Mouse (Mus musculus) kidney, postnatal 14 days (tissue): ENCODE results near the gene Ghrl.
"Not testable (repeated sequence)": the region's sequence is repeated elsewhere in the genome, so short reads cannot be mapped to it uniquely, and the experiment has no call there.

Experiments used
- DNase-seq: peaks from one replicate; pipeline ENCODE4 v3.0.0; 2022; ENCODE audit warnings: mixed read lengths

The Ghrl gene

DNA sequence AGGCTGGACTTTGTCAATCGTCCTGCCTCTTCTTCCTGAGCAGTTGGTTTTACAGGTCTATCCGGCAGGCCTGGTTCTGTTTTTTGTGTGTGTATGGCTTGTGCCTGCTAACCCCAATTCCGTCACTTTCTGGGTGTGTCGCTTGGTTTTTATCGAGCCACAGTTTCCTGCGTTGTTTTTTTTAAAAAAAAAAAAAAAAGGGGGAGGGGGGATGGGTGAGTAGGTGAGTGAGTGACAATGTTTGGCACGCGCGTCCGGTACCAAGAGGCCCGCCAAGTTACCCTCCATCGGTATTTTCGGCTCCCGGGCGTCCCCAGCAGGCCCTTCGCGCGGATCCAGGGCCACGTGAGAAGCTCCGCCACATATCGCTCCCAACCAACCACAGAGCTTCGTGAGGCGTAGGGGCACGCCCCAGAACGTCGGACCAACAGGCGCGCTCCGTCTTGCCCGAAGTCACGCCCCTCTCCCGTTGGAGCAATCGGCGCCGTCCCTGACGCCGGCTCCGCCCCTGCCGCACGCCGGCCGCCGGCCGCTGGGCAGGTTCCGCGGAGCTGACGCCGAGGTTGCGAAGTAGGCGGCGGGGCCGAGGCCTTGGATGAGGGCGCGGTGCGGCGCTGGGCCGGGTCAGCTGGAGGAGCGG lies 23.0 kb downstream of the Ghrl start, which contains the start of gene Tatdn2:
TSS of gene Tatdn2 (plus strand) at position 469 of the 640 bp plus-strand sequence.
- DNase-seq = peak; percentile 99

DNA sequence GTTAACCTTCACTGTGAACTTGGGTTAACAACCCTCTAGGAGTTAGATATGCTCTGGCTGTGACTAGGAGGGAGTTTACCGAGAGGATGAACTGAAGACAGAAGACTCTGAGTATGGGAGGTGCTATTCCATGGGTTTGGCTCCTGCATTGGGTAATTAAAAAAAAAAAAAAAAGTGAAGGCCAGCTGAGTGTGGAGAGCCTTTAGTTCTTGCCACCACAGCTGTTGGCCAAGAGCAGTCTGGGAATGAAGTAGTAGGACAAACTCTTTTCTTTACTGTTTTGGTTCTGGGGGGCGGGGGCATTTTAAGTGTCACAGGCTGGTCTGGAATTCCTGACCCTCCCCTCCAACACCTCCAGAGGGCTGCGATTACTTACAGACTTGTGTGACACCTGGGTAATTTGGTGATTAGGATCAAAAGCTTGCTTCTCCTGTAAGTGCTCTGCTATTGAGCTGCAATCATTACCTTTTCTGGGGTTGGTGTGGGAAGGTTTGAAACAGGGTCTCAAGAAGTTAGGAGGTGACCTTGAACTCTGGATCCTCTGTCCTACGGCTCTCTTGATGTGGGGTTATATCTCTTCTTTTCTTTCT lies 23.8 kb downstream of the Ghrl start:
- no peak for DNase-seq

DNA sequence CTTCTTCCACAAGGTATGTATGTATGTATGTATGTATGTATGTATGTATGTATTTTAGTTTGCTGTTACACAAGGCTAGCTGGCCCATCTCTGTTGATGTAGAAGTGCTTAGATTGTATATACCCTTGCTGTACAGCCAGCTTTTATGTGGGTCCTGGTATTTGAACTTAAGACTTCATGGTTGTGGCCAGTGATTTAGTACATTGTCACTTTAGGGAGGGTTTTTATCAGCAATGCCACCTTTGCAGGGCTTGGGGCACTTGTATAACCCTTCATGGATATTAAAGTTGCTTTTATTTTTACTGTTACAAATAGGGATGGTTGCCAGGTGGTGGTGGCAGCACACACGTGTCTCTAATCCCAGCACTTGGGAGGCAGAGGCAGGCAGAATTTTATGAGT lies 24.5 kb downstream of the Ghrl start:
- DNase-seq = no peak

DNA sequence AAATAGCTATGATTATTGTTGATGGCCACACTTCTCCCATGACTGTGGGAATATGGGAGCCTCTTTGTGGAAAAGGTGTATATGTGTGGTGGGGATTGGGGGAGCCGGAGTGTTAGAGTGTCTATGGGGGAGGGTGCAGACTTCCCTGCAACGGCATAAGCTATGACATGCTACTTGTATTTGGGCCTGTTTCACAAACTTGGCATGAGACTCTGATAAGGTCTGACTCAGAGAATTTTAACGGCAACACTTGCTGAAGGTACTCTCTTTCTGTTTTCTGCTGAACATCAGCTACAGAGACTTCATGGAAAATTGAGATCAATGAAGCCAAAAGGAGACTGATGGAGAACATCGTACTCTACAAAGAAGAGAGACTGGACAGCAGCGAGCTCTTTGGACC lies 26.3 kb downstream of the Ghrl start:
- DNase-seq = no peak

DNA sequence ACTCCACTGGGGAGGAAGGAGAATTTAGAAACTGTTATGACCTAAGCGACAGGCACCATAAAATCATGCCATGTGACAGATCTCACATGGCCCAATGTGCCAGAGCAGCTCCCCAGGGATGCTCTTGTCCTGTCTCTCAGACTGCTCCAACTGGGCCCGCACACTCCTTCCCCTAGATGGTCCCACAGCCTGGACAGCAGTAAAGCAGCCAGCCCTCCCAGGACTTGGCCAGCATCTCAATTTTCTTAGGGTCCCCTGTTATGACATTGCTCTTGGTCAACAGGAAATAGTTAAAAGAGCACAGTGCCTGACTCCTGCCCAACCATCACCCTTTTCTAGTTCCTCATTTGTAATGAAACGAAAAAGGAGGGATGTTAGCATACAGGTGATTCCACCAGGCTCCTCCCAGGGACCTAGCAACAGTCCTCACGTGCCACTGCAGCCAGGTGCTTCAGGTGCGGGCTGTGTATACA lies 27.0 kb downstream of the Ghrl start:
- peak; percentile 52 for DNase-seq

DNA sequence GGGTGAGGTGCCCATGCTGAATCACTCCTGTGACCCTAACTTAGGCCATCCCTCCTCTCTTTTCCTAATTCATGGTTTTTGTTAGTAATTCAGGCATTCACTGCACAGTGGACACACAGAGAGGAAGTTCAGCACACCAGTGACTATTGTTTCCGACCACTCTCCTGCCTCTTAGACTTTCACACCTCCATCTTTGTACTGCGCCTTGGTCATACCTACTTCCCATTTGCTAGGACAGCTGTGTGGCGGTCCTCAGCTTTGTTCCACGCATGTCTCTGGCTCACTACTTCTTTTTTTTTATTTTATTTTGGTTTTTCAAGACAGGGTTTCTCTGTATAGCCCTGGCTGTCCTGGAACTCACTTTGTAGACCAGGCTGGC lies 28.6 kb downstream of the Ghrl start:
- DNase-seq = no peak

DNA sequence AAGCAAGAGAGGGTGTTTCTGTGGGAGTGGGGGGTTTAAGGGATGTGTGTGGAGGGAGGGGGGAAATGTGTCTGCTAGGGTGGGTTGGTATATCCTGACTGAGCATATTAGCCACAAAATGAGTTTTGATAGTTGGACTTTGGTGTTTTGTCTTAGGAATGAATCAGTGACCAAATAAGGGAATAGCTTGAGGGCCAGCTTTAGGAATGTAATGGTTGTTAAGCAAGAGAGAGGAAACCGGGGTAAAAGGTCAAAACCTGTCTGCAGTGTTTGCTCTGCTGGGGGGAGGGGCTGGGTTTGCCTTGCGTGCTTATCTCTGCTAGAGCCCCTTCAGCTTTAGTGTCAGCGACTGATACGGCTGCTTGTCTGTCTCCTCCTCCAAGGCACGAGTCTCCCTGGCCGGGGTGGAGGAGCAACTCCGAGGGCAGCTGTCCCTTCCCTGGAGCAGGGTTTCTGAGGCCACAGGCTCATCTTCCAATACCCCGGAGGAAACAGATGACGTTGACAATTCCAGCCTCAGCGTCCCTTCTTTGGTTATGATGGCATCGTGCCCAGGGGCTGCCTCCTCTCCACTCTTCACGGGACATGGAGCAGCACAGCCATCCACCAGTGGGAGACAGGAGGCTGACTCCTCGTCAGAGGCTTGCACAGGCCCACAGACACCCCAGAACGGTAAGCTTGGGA lies 29.1 kb downstream of the Ghrl start:
- peak; percentile 93 for DNase-seq

DNA sequence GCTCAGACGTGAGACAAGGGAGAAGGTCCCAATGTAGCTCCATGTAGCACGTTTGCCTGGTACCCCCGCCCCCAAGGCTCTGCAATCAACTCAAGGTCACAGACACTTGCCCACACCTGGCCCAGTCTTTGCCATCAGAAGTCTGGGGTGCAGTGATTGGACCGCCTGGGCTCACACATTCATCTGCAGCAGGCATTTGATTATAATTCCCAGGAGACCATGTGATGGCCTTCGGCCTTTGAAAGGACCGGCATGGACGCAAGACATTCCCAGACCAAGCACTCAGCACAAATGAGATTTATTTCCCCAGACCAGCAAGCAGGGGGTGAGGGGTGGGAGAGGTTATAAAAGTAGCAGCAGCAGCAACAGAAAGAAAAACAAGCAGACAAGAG lies 29.7 kb downstream of the Ghrl start:
- DNase-seq = peak; percentile 88

DNA sequence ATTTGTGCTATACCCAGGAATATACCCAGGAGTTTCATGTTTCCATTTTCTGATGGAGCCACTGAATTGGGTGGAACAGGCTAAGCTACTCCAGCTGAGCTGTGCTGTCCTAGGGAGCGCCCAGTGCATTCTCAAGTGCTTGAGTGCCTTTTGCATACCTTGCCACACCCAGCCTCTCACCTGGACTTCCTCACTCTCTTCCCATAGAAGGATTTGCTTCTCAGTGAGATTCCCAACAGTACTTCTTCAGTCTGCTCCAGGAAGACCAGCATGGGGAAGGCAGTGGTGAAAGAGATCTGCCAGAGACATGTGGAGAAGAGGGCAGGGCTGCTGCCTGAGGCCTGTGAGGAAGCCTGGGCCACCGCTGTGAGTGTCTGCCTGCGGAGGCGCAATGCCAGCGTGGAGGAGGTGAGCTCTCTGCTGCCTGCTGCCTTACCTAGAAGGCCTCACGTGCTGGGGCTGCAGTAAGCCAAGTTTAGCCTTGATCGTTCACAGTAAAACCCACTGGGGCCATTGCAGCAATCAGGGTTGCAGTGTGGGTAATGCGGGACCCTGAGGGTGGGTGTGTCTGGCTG lies 33.0 kb downstream of the Ghrl start:
- DNase-seq = no peak

DNA sequence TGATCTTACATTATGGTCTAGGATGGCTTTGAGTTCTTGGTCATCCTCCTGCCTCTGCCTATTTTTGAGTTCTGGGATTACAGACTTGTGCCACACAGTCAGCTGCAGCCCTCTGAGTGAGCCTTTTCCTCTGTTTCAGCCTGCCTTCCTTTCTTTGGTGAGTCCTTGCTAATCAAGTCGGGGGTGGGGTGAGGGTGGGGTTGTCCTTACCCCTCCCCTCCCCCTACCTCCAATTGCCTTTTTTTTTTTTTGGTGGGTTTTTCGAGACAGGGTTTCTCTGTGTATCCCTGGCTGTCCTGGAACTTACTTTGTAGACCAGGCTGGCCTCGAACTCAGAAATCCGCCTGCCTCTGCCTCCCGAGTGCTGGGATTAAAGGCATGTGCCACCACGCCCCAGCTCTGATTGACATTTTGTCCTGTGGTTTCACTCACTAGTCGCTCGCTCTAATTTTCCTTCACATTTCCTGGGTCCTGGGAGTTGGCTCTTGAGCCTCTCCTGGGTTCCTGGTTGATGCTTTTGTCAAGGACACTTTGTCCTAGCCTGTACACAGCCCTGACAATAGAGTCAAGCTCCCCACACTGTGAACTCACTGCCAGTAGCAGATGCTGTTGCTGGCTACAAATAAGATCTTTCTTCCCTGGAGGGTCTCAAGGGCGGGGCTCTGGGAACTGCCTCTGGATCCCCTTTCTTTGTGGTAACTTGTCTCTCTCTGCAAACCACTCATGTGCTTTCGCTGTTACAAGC lies 36.4 kb downstream of the Ghrl start:
- no peak for DNase-seq

DNA sequence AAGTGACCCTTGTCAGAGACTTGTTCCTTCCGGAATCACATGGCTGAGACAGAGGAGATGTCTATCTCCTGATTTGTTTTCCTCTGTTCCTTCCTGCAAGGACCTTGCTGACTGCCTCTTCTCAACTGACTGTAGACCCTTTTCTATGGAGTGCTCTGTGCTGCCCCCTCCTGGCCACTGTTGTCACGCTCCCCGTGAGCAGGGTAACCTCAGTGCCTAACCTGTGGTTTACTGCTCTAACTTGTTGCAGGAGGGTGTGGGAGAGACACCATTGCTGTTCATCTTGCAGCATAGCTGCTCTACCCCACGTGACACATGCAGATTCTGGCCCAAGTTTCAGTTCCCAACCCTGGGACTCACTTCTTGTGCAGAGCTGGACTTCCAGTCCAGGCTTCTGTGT lies 38.4 kb downstream of the Ghrl start:
- peak; percentile 87 for DNase-seq

DNA sequence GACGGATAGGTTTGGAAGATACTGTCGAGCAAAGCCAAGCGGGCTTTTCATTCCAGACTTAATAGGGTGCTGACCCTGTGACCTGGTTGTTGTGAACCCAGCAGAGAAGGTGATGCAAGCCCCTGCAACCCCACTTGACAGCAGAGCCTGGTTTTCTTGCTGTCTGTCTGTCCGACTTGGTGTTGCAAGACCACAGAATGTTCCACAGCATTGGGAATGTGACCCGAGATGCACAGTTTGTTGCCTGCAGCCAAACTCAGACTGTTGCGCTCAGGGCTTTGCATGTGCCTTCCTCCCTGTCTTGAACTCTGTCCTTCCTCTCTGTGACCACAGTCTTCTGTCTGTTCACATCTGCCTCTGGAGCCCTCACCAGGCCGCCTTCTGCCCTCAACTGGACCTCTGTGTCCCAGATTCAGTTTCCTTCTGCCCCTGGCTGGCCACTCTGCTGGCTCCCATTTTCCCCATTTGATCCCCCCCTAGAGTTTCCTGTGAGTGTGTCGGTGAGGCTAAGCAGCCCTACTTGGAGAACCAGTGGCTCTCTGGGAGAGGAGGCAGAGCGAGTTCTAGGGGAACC lies 39.6 kb downstream of the Ghrl start:
- no peak for DNase-seq

DNA sequence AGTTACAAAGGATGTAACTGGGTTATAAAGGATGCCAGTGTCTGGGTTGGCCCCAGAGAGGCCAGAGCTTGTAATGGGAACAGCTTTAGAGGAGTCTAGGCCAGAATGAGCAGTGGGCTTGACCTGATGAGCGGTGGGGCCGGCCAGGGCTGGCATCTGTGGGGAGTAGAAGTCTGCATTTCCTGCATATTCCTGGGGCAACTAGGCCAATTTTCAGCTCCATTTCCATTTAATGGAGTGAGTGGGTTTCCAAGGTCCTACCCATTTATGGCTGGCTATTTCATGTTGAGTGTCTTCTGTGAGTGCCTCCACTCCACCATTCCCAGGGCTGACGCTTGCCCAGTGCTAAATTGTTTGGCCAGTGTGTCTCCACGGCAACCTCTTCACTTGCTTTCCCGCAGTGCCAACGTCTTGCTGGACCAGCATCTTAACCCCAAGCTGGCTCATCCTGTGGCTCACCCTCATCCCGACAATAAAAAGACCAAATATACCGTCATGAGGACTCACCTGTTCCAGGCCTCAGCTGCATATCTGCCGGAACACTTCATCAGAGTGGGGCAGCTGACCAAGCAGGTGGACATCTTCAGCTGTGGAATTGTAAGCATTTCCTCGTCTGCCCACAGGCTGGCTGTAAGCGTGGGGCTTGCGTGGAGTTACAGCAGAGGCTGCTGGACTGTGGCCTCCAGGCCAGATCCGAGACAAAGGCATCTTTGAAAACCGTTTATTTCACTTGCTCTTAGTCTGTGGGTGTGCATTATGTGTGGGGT lies 41.3 kb downstream of the Ghrl start:
- no peak for DNase-seq

DNA sequence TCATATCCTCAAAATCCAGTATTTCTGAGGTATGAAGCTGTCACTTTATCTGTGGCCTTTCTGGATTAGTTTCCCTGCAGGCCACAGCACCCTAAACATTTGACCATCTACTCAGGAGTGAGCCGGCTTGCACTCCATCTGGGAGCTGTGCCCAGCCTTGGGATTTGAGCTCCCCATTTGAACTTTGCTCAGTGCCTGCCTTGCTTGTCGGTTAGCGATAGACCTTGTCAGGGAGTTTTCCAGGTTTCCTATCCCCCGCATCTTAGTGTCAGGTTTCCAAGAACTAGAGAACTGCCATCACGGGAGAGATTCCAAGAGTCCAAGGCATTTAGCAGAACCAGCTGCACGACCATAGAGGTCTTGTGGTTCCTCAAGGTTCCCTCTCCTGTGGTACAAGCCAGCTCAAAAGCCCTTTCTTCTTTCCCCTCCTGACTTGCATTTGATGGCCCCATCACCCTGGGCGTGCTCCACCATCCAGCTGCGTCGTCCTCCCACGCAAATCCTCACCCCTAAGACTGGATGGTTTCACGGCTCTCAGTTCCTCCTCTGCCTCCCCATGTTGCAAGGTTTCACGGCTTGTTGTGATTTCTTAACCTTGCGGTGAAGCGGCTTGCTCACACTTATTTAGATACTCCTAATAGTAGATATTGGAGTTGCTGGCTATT lies 42.5 kb downstream of the Ghrl start:
- DNase-seq = peak; percentile 68

DNA sequence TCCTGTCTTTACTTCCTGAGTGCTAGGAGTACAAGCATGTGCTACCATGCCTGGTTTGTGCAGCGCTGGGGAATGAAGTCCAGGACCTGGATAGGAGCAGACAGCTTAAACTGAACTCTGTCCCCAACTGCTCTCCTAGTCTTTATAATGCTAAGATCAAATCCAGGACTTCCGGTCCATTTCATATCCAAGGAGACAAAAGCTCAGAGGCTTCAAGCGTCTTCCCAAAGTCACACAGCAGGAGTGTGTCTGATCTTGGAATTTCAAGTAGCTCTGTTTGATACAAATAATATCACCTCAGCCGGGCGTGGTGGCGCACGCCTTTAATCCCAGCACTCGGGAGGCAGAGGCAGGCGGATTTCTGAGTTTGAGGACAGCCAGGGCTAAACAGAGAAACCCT lies 43.7 kb downstream of the Ghrl start:
- DNase-seq = no peak

DNA sequence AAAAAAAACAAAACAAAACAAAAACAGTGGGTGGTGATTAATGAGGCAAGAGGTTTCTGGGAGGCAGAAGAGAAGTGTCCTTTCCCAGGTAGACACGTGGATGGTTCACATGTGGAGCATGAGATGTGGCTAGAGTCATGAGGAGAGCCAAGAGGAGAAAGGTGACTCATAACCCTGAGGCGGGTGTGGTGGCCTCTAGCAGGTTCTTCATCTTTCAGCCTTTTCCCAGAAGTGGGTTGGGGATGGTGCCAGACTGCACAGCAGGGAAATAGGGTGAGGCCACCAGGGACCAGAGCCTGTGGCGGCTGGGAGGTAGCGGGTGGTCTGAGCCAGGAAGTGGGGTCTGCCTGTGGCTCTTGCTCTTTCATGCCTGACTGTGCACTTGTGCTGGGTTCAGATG lies 44.4 kb downstream of the Ghrl start:
- no peak for DNase-seq

DNA sequence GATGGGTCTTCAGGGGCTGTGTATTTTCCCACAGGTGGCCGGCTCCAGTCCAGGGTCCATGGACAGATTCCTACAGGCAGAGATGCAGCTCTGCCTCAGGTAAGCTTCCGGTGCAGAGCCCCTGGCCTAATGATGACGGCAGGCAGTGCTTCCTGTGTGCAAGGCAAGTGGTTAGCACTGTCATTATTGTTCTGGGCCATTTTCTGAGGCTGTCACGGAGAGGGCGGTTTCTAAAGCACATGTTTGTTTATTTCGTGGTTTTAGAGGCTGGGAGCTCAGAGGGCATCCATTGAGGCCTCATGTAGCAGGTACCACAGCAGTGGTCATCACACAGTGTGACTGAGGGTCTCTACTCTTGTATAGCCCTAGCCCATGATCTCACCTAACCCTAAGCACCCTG lies 46.7 kb downstream of the Ghrl start:
- DNase-seq = no peak

DNA sequence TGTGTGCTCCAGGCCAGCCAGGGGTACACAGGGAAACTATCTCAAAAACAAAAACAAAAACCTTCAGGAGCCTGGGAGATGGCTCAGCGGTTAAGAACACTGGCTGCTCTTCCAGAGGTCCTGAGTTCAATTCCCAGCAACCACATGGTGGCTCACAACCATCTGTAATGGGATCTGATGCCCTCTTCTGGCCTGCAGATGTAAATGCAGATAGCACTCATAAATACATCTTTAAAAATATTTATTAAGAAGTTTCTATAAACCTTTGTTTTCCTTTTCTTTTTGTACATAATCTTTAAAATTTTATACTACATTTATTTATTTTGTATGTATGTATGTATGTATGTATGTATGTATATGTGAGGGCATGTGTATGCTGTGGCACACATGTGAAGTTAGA lies 47.7 kb downstream of the Ghrl start:
- DNase-seq = not testable (repeated sequence)

DNA sequence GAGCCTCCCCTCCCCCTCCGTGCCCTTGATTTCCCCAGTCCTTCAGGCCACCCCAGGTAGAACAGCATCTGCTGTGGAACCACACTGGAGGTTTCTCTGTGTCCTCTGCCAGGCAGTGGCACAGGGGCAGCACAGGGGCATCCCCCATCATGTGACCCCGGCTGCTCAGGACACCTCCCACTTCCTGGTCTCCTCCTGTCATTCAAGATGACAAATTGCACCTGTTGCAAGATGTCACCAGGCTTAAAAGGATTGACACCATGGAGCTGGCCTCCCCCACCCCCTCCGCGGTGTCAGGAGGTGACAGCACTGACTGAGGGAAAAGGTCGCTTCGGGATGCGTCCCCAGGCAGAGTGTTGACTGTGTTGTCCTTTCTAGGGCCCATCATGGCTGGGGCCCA lies 49.9 kb downstream of the Ghrl start:
- DNase-seq = no peak

DNA sequence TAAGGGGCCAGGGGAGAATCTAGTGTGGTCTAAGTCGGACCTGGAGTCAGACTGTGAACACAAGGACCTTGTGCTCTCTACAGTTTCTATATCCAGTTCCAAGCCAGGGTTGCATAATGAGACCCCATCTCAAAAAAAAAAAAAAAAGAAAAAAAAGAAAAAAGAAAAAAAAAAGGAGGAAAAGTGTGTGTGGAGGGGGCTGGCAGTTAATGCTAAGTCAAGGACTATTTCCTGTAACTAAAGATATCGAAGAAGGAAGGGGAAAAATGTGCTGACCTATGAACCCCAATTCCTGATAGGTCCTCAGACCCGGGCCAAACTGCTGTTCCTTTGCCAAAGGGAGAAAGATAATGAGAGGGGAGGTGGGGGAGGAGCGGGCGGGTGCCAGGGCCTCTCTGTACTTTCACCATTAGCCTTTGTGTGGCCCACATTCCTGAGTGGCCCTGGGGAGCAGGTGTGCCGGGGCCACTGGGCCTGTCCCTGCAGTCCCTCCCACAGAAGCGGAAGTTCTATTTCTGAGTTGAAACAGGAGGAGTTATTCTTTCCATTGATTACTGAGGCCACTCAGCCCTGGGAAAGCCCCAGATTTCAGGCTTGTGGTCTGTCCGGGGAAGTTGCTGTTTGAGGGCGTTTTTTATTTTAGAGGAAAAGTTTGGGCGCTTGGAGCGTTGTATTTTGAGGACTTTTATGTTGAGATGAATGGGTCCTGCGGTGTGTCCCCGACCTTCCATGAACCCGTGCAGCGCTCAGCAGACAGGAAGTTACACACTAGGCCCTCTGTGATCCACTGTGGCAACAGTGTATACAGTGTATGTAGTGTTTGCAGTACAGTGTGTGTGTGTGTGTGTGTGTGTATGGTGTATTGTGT lies 51.2 kb downstream of the Ghrl start:
- peak; percentile 65 for DNase-seq
